Mouse (Mus musculus) CH12.LX (cell line): ENCODE data around the gene Nckap1l. TPM values are rescaled to one million over a fixed set of nuclear protein-coding genes. Genes with fewer than 3 reads are reported as not detected.

ENCODE experiments used
- DNase-seq: peaks from one replicate; pipeline ENCODE4 v3.0.0-alpha.2; 2013; ENCODE audit errors: extremely low read depth
- H3K27ac ChIP-seq: 2 replicates; pipeline ENCODE4 v1.5.1; 2012; ENCODE audit warnings: low read depth, mild to moderate bottlenecking, control low read depth, moderate library complexity; ENCODE audit not compliant: insufficient read depth
- H3K27me3 ChIP-seq: replicated peaks from 2 replicates; pipeline ENCODE3; 2012; ENCODE audit warnings: inconsistent platforms
- H3K36me3 ChIP-seq, 2 experiments: replicated peaks in 1 of 2; 2 replicates each; pipeline versions ENCODE3 to v1.6.1; 2012; ENCODE audit warnings: inconsistent platforms in 1 of 2, low read length in 1 of 2, mild to moderate bottlenecking in 1 of 2, mixed read lengths in 1 of 2, moderate library complexity in 1 of 2; ENCODE audit not compliant: control insufficient read depth in 1 of 2, insufficient read depth in 1 of 2
- H3K4me1 ChIP-seq, 2 experiments: 2 replicates each; pipeline ENCODE4 v1.6.1; 2012; ENCODE audit warnings: inconsistent platforms in 1 of 2, moderate library complexity in 1 of 2; ENCODE audit not compliant: insufficient read depth in 2 of 2, control insufficient read depth in 1 of 2
- H3K4me2 ChIP-seq: 2 replicates; pipeline ENCODE4 v1.6.1; 2012; ENCODE audit warnings: low read depth, mild to moderate bottlenecking, control low read depth; ENCODE audit not compliant: poor library complexity, insufficient read depth, severe bottlenecking
- H3K4me3 ChIP-seq, 3 experiments: fragments of 150-350 bp in 1 of 3; sonication (generic) in 1 of 3; replicated peaks in 1 of 3; 2 replicates each; pipeline versions ENCODE3 to v1.5.1; 2011 to 2012; ENCODE audit warnings: low read depth in 2 of 3, low read length in 2 of 3, mild to moderate bottlenecking in 2 of 3, moderate library complexity in 2 of 3, control low read depth in 1 of 3, improper control_type of control experiment in 1 of 3, inconsistent platforms in 1 of 3, mixed read lengths in 1 of 3; ENCODE audit not compliant: poor library complexity in 1 of 3
- H3K79me2 ChIP-seq: replicated peaks from 2 replicates; pipeline ENCODE4 v1.6.1; 2012; ENCODE audit warnings: mild to moderate bottlenecking, moderate library complexity; ENCODE audit not compliant: control insufficient read depth, poor library complexity, insufficient read depth, severe bottlenecking; ENCODE audit errors: extremely low read depth
- H3K9ac ChIP-seq: 2 replicates; pipeline ENCODE4 v1.6.1; 2012; ENCODE audit warnings: low read depth, mild to moderate bottlenecking, control low read depth, moderate library complexity; ENCODE audit not compliant: insufficient read depth
- H3K9me3 ChIP-seq: replicated peaks from 2 replicates; pipeline ENCODE3; 2012; ENCODE audit warnings: low read length, inconsistent platforms, mixed read lengths
- CHD1 ChIP-seq: IDR thresholded peaks from 2 replicates; pipeline ENCODE4 v1.6.1; 2012; ENCODE audit warnings: low read depth, low read length, improper control_type of control experiment, inconsistent platforms
- CHD2 ChIP-seq: IDR thresholded peaks from 2 replicates; pipeline ENCODE4 v1.6.1; 2011; ENCODE audit warnings: low read length, improper control_type of control experiment
- CTCF ChIP-seq, 2 experiments: IDR thresholded peaks in 1 of 2; conservative IDR thresholded peaks in 1 of 2; 2 replicates each; pipeline ENCODE4 v1.5.1; 2011 to 2012; ENCODE audit warnings: low read depth in 2 of 2, low read length in 2 of 2, improper control_type of control experiment in 1 of 2, inconsistent platforms in 1 of 2, mild to moderate bottlenecking in 1 of 2, moderate library complexity in 1 of 2
- E2F4 ChIP-seq: IDR thresholded peaks from 2 replicates; pipeline ENCODE4 v1.6.1; 2011; ENCODE audit warnings: low read depth, low read length, improper control_type of control experiment; ENCODE audit not compliant: insufficient replicate concordance
- EP300 ChIP-seq: IDR thresholded peaks from 2 replicates; pipeline ENCODE4 v1.6.1; 2011; ENCODE audit warnings: low read length, improper control_type of control experiment
- JUND ChIP-seq: conservative IDR thresholded peaks from 2 replicates; pipeline ENCODE4 v1.6.1; 2011; ENCODE audit warnings: low read depth, low read length, improper control_type of control experiment
- MAZ ChIP-seq: IDR thresholded peaks from 2 replicates; pipeline ENCODE4 v1.6.1; 2012; ENCODE audit warnings: low read depth, mild to moderate bottlenecking, inconsistent platforms, low read length, improper control_type of control experiment, moderate library complexity
- MEF2A ChIP-seq: IDR thresholded peaks from 2 replicates; pipeline ENCODE4 v1.6.1; 2014; ENCODE audit warnings: low read depth, mild to moderate bottlenecking, inconsistent platforms, low read length, improper control_type of control experiment, borderline replicate concordance
- RCOR1 ChIP-seq: conservative IDR thresholded peaks from 2 replicates; pipeline ENCODE4 v1.6.1; 2012; ENCODE audit warnings: low read depth, mild to moderate bottlenecking, inconsistent platforms, low read length, improper control_type of control experiment
- USF2 ChIP-seq: conservative IDR thresholded peaks from 2 replicates; pipeline ENCODE4 v1.6.1; 2011; ENCODE audit warnings: low read depth, low read length, improper control_type of control experiment
- ZNF384 ChIP-seq: IDR thresholded peaks from 2 replicates; pipeline ENCODE4 v1.6.1; 2012; ENCODE audit warnings: low read depth, low read length, improper control_type of control experiment, inconsistent platforms
- dilution Hi-C: fragments of 300-500 bp; cut with MboI; formaldehyde crosslinking; loops from 2 replicates; pipeline ENCODE4 v1.14.3; 2020; ENCODE audit warnings: low sequenced_read_pairs; ENCODE audit not compliant: extremely low pct_unique_long_range_greater_than_20kb, extremely low pct_ligation_motif_present
- in situ Hi-C: fragments of 300-500 bp; cut with MboI; formaldehyde crosslinking; loops from 3 replicates; pipeline ENCODE4 v1.14.3; 2019; ENCODE audit warnings: low sequenced_read_pairs, low pct_ligation_motif_present, low pct_unique_long_range_greater_than_20kb, mixed read lengths
- polyA plus RNA-seq: library from polyadenylated mRNA; unstranded; fragments of >175 nt; gene quantifications from 2 replicates; pipeline ENCODE4 v1.2.1, GENCODE M21; 2012; ENCODE audit warnings: low read depth; ENCODE audit not compliant: insufficient read length
- total RNA-seq, 2 experiments: library from RNA; depleted of rRNA; stranded (reverse); fragments of 300-350 nt in 1 of 2; fragments of >200 nt in 1 of 2; gene quantifications; 2 replicates each; pipeline ENCODE4 v1.2.3; 2012 to 2014

Gene Nckap1l
- total and polyA plus RNA-seq, 3 experiments, result 68.6 to 109 (median 77.7) TPM

- Histone ChIP-seq H3K9ac (no peak overlapping the region), H3K4me1 (peaks cover 13 to 64% of the 10 kb centered on the region in 2 experiments), H3K36me3 (peaks cover 49 to 84% of the 10 kb centered on the region in 2 experiments), H3K9me3 (no peaks in the 10 kb centered on the region), H3K79me2 (no peaks in the 10 kb centered on the region; the same call in 1 of the 2 replicates), H3K4me3 (no peak overlapping the region), H3K27me3 (no peaks in the 10 kb centered on the region), H3K4me2 (no peak overlapping the region), H3K27ac (no peak overlapping the region)
- in situ Hi-C loops, result no loop called here
- TF ChIP-seq EP300 (no peak), E2F4 (no peak), CTCF (conservative IDR thresholded peaks at IDR 0.05 in 1 of 2, IDR thresholded peaks at IDR 0.05 in 1 of 2; ENCODE audit: low read depth in 2 of 2, low read length in 2 of 2) (no peak), MEF2A (no peak), USF2 (no peak), JUND (no peak)
- DNase-seq, result no peak
- dilution Hi-C loops, result no loop called here
Measured at GRCm38 (mm10) chr15:103519386-103520378, 66.1 kb downstream of the Nckap1l start.

GRCm38 (mm10) chr15:103522458-103523099 lies 69.0 kb downstream of the Nckap1l start:
- Histone ChIP-seq H3K4me1 (peaks cover 0 to 36% of the 10 kb centered on the region in 2 experiments; a peak in 2 of 4 replicates), H3K4me3 (no peak overlapping the region), H3K27me3 (no peaks in the 10 kb centered on the region), H3K79me2 (no peaks in the 10 kb centered on the region; the same call in 1 of the 2 replicates), H3K9ac (no peak overlapping the region), H3K9me3 (no peaks in the 10 kb centered on the region), H3K4me2 (no peak overlapping the region), H3K36me3 (peaks cover 71 to 94% of the 10 kb centered on the region in 2 experiments), H3K27ac (no peak overlapping the region)
- TF ChIP-seq MAZ (no peak), ZNF384 (no peak), JUND (no peak), CHD1 (no peak), RCOR1 (no peak), CHD2 (no peak)
- no peak for DNase-seq
- in situ Hi-C loops, result no loop called here
- dilution Hi-C loops, result no loop called here
